Mouse (Mus musculus): ENCODE data around the gene Manba. TPM values are rescaled to one million over a fixed set of nuclear protein-coding genes. Genes with fewer than 3 reads are reported as not detected.

Gene Manba
- total RNA-seq, 2 experiments from 2014 or later, result 1.4 to 17.6 TPM

DNA sequence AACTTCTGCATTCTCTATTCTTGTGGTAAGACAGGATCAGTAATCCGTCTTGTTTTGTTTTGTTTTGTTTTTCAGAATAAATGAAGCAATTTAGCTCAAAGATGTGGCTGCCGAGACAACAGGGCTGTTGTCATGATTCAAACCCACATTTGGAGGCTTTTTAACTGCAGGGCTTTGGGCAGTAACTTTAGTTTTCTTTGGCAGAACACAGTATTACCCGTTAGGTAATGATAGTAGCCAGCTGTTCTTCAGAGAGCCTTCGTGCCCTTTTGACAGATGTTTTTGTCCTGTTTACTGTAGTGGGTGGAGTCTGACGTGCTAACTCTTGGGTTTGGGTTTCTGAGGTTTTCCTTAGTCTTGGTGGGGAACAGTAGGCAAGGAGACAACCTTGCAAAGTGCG is 87.6 kb downstream of the Manba start:
- ATAC-seq (replicated peaks; ENCODE audit: low FRiP score, poor library complexity, severe bottlenecking), result no peak

DNA sequence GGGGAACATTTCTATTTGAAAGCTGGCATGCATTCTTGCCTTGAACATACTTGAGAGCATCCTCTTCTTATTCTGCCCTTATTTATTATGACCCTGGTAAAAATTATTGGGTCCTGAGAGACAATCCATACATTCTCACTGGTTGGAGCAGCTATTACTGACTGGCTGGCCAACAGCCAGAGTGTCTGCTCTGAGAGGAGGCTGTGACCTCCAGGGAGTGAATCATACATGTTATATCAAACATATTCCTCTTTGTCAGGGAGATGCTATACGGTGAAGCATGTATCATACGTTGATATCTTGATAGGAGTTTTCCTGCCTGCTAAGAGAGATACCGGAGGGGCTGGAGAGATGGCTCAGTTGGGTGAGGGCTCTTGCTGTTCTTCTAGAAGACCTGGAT is 89.7 kb downstream of the Manba start:
- no peak for ATAC-seq (replicated peaks; ENCODE audit: low FRiP score, poor library complexity, severe bottlenecking)

DNA sequence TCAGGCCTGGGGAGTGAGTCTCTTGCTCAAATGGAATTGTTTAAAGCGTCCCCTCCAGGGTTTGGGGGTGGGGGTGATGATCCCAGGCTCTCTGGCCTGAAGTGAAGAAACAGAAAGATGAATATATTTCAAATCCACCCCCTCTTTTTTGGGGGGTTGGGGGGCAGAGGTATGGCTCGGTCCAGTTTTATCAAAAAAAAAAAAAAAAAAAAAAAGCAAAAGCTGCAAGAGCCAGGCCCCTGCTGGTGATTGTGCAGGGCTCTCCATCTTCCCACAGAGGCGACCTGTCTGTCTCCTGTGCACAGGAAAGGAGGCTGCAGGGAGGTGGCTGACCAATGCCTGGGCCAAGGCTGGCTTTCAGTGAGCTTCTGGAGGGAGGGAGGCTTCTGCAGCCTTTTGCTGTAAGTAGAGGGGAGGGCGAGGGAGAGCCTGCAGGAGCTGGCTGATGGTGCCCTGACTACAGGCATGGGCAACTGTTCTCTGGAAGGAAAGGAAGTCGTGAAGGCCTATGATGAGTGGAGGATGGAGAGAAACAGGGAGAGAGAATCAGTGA is 93.3 kb downstream of the Manba start:
- no peak for ATAC-seq (replicated peaks; ENCODE audit: low FRiP score, poor library complexity, severe bottlenecking)

DNA sequence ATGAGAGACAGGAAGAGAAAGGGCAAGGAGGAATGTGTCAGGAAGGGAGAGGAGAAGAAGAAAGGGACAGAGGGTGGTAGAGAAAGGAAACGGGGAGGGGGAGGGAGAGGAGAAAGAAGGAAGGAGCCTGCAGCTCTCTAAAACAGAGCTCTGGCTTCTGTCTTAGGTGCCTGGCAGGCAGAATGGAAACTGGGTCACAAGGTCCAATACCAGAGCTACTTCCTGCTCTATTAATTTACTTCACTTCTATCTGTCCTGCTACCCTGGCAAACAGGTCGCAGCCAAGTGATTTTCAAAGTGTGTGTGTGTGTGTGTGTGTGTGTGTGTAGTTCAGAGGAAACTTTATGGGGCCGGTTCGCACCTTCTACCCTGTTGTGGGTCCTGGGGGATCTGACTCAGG is 93.8 kb downstream of the Manba start:
- no peak for ATAC-seq (replicated peaks; ENCODE audit: low FRiP score, poor library complexity, severe bottlenecking)

DNA sequence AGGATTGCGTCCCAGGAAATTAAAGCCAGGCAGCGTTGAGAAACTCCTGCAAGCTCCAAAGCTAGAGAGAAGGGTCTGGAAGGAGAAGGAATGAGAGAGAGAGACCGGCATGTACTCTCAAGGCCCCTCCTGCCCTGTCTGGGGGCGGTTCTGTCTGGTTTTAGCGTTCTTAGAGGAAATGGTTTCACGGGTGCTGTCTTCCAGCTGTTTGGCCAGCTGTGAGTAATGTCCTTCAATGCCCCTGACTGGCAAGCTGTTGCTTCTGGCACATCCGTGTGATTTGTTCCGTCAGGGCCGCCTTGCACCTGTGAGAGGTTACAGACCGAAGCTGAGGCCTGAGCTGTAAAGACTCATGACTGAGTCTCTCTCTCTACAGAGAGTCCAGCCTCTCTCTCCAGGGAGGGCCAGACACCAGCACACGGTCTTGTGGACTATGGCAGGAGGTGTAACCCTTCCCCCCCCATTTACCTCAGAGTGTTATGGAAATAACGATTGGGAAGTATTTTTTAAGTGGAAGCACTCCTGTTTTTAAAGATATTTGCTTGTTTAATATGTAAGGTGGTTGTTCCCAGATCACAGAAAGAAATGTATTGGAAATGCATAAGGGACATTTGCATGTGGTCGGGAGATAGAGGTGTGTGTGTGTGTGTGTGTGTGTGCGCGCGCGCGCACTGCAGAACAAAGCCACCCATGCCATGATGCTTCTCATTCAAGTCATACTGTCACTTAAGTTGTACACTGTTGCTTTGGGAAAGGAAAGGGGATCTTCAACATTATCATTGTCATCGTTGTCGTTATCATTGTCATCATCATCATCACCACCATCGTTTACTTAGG is 95.2 kb downstream of the Manba start:
- ATAC-seq (replicated peaks; ENCODE audit: low FRiP score, poor library complexity, severe bottlenecking), result no peak

DNA sequence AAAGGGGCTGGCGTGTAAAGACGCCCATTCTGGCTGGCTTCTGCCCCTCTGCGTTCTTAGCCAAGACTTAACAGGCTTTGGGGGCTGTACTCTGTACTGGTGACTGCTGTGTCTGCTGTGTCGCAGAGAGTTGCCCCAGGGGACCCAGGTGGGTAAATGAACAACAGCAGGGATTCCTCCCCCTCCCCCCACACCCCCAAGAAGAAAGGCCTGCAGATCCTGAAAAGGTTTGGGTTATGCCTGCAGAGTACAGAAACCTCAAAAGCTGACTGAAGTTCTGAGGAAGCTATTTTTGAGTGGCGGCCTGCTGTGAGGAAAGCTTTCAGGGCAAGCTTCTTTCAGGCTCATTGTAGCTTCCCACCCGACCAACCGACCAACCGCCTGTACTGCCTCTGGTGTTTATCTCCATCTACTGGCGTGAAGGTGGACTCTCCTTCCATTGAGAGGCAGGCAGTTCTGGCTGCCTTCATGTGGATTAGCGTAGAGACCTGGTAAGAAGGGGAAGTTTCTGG is 96.3 kb downstream of the Manba start:
- no peak for ATAC-seq (replicated peaks; ENCODE audit: low FRiP score, poor library complexity, severe bottlenecking)

DNA sequence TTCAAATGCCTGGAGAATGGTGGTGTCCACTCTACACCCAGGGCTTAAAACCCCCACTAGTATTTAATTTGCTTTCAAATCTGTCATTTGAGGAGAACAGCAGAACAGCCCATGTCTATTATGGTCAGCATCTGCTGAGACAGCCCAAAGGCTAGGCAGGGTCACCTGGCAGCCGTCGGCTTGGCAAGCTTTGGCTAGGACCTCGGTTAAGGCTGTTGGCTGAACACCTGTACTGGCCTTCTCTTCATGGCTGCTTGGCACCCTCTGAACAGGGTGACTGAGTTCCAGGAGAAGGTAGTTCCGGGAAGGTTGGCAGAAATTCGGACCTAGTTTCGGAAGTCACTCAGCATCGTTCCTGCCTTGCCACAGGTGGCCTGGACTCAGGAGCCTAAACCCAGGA is 96.8 kb downstream of the Manba start:
- ATAC-seq (replicated peaks; ENCODE audit: low FRiP score, poor library complexity, severe bottlenecking), result no peak

DNA sequence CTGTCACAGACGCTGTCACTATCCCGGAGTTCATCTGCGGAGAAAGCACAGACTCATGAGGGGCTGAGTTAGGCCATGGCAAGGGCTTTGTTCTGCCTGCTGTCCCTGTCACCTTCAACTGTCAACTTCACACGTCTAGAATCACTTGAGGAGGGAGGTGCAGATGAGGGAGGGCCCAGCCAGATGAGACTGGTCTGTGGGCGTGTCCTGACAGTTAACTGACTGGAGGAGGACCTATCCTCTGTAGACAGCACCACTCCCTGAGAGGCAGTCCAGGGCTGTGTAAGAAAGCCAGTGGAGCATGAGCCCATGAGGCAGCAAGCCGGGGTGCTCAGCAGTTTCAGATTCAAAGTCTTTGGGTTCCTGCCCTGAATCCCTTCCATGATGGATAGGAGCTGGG is 100.1 kb downstream of the Manba start:
- peak; percentile 55 for ATAC-seq (replicated peaks; ENCODE audit: low FRiP score, poor library complexity, severe bottlenecking)

DNA sequence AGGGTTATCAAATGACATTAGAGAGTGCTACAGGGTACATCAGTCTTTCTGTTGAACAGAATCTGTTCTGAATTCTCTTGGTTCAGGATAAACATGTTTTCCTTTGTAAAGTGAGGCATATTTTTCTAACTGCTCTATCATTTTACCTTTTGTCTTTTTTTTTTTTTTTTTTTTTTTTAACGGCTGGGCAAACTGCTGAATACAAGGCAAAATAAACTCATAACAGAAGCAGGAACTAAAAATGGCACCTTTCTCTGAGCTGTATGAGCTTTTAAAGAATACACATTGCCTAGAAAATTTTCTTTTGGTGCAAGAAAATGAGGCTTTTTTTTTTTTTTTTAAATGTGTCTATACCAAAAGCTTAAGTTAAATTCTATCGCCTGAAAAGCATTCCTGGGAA is 100.6 kb downstream of the Manba start:
- no peak for ATAC-seq (replicated peaks; ENCODE audit: low FRiP score, poor library complexity, severe bottlenecking)

DNA sequence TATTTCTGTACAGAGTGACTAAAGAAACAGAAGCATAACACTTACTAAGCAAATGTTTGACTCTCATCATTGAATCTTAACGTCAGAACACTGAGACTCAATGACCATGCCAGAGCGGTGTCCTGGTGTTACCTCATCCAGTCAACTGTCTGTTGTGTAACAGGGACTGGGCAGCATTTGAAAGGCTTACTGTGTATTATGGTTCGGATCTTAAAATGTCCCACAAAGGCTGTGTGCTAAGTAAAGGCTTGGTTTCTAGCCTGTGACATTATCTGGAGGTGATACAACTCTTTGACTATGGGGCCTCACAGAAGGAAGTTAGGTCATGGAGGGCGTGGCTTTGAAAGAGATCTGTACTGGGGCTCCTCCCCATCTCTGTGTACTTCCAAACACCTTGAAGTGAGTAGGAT is 101.1 kb downstream of the Manba start:
- ATAC-seq (replicated peaks; ENCODE audit: low FRiP score, poor library complexity, severe bottlenecking), result no peak

DNA sequence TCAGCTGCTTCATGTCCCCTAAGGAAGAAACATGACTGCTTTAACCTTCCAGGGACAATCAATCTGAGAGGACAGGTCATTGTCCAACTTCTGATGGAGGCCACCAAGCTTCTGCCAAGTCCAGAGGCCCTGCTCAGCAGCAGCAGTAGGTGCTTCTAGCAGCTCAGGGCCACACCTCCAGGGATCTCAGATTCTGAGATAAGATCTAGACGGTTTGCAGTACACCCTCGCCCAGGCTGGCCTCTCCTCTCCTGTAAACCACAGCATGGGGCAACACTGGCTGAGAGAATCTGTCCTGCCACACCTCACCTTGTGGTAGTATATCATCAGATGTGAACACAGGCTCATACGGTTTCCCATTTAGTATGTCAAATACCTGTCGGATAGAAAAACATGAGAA is 105.1 kb downstream of the Manba start:
- no peak for ATAC-seq (replicated peaks; ENCODE audit: low FRiP score, poor library complexity, severe bottlenecking)

DNA sequence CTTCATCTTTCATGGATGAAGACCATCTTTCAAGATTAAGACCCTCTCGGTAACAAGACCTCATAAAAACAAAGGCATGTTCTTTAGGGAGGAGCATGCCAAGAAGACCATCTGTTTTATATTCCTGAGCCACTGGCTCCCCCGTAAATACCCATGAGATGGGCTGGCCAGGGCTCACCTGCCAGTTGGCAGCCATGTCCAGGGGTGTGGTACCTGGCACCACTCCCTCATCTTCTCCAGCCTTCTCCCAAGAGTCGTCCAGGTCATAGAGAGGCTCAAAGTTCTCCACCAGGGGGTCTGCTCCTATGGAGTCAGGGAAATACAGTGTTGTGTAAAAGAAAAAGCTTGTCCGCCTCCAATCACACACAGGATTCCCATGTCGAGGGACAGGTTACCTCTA is 106.0 kb downstream of the Manba start:
- no peak for ATAC-seq (replicated peaks; ENCODE audit: low FRiP score, poor library complexity, severe bottlenecking)

DNA sequence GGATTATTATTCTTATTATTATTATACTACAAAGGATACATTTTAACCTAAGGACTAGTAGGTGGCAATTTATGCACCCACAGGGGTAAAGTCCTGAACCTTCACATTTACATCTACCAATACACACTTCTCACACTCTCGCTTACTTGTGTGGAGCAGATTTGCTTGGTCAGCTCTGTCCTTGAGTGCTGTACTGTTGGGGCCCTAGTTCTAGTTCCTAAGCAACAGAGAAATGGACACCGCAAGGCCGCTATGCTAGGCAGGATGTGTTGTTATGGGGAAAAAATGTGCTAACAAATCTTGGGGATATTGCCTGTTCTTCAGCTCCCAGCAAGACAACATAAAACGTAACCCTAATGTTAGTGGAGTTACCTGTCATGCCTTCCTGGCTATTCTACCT is 106.6 kb downstream of the Manba start:
- no peak for ATAC-seq (replicated peaks; ENCODE audit: low FRiP score, poor library complexity, severe bottlenecking)

DNA sequence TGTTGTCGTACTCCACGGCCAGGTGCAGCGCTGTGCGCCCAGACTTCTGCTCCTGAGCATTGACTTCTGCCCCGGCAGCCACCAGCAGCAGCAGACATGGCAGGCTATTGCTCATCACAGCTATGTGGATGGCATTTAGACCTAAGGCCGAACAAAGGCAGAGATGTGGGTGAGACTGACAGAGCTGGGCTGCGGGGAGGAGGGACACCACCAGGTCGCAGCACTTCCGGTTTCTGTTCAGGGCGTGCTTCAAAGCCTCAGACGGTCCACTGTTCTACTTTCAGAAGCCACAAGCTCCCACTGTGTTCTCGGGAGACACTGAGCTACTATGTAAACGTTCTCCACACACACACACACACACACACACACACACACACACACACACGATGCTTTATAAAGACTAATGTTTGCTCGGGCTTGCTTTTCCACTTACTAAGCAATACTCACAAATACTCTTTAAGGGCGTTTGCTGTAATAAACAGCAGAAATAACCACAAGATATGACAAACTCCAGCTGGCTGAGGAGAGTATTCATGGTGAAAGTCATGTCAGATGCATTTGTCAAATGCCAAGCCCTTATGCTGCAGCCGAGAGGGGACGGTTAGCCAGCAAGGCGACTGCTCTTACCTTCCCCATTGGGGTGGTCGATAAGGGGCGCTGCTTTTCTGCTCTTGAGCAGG is 109.0 kb downstream of the Manba start:
- ATAC-seq (replicated peaks; ENCODE audit: low FRiP score, poor library complexity, severe bottlenecking), result no peak

DNA sequence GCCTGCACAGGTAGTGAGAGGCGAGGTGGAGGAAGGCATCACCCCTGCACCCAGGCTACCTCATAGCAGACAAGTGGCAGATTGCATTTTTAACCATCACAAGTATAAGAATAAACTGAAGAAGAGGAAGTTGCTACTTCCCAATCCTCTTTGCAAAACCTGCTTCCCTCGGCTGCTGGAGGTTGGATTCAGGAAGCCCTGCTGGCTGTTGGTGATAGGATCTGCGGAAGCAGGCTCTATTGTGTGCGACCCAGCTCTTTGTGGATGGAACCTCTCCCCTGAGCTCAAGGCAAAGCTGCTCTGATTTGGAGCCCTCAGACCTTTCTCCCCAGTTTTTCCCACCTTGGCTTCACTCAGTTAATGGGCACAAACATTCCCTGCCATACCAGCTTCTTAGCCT is 111.6 kb downstream of the Manba start:
- ATAC-seq (replicated peaks; ENCODE audit: low FRiP score, poor library complexity, severe bottlenecking), result no peak

DNA sequence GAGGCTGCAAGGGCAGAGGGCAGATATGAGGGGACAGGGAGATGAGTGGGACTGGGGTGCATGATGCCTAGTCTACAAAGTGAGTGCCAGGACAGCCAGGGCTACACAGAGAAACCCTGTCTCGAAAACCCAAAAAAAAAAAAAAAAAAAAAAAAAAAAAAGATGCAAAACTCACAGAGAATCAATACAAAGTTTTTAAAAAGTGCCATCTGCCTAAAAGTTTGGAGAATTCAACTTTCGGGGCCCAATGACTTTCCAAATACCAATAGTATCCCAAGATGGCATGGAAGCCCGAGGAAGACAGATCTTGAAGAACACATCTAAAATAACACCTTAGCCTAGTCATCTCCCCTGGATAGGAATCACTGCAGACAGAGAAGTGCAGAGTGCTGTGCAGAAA is 112.9 kb downstream of the Manba start:
- no peak for ATAC-seq (replicated peaks; ENCODE audit: low FRiP score, poor library complexity, severe bottlenecking)

DNA sequence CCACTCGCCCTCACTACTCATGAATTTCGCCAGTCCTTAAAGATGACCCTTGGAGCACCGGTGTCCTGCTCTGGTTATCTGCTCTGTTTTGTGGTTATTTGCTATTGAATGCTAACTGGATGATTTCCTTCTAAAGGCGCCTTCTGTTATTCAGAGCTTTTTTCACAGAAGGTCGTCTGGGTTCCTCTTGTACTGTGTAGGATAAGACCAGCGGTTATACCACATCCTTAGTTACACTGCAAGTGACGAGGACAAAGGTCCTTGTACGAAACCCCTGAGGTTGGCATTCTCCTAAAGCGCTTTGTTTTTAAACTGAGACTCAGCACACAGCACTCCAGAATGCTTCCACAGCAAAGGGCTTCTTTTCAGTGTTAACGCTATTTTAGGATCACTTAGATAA is 117.3 kb downstream of the Manba start:
- no peak for ATAC-seq (replicated peaks; ENCODE audit: low FRiP score, poor library complexity, severe bottlenecking)

DNA sequence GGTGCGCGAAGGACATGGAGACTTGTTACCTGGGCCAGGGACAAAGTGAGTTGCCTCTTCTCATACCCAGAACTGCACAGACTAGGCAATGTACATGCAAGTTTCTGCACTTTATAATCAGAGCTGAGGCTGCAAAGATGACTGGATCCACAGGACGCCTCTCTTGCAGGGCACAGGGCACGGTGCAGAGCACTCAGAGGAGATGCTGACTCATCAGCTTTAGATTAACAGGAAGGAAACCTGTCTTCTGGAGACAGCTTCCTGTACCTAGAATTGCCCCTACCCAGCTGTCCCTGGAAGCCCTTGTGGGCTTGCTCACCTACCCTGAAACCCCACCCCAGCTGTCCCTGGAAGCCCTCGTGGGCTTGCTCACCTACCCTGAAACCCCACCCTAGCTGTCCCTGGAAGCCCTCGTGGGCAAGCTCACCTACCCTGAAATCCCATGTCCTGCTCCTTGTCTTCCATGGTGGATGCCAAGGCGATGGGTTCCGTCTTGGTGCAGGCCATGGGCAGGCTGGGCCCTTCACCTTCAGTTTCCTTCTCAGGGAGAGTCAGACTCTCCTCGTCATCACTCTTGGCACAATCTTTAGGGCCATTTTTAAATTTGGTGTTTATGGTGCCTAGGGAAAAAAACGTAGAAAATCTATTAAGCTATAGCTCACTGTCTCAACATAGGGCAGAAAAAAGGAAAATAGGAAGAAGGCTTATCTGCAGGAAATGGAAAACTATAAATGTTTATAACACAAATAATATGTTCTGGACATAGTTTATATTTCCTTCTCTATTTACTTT is 119.4 kb downstream of the Manba start:
- no peak for ATAC-seq (replicated peaks; ENCODE audit: low FRiP score, poor library complexity, severe bottlenecking)

DNA sequence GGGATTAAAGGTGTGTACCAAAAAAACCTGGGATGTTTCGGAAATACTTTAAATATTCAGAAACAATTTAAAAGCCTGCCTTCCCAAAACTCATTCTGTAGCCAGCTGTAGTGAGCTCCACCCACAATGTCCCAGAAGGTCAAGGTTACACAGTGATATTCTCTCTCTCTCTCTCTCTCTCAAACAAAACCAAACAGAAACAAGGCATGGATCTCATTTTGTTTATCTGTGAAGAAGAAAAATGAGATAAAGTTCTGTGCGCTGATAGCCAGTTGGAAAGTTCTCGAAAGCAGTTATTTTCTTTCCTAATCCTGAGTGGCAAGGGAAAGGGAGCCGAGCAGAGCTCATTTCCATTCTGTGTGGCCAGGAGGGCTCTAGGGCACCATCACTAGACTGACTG is 120.1 kb downstream of the Manba start:
- ATAC-seq (replicated peaks; ENCODE audit: low FRiP score, poor library complexity, severe bottlenecking), result no peak

DNA sequence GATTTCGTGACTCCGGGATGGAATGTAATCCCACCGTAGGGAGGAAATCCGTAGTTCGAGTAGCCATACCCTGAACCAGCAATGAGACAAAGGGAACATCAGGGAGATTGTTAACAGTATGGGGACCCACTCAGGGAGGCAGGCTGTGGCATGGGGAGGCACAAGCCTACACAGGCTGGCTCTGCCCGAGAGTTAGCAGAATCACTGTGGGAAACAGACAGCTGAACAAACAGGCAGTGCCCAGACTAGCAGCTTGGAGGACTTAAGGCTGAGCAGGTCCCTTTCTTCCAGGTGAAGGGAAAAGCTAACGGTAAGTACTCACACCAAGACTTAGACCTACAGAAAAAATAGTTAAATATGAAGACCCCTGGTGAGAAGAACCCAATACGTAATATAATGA is 121.2 kb downstream of the Manba start:
- no peak for ATAC-seq (replicated peaks; ENCODE audit: low FRiP score, poor library complexity, severe bottlenecking)

Measured in erythroid progenitor cell, adult 5-6 weeks (primary cell).